Mouse (Mus musculus): ENCODE data around the gene Mecom. TPM values are rescaled to one million over a fixed set of nuclear protein-coding genes. Genes with fewer than 3 reads are reported as not detected.

Mecom gene
- polyA plus RNA-seq, 1 experiment from 2014 or later = 13.0 TPM

DNA sequence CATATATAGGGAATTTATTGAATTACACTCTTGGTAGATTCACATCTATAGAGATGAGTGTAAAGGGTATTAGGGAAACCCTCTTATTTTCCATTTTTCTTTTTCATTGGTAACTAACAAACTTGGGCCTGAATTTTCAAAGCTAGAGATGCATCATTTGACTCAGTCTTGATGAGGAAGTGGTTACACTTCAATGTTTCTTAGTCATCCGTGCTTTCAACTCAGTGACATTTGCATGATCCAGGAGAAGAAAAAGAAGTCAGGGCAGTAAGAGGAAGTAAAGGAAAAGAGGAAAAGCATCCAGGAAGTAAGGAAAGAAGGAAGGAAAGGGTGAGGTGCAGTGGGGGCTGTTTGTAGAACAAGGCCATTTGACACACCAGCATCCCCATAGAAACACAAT, 556.3 kb downstream of the Mecom start:
- Histone ChIP-seq H3K9me3 (ENCODE audit: control insufficient read depth, low read length) (no peaks in the 10 kb centered on the region), H3K9ac (ENCODE audit: low read depth, low read length) (no peak overlapping the region), H3K27me3 (replicated peaks; ENCODE audit: control insufficient read depth, insufficient read depth, low read length) (no peaks in the 10 kb centered on the region), H3K4me2 (ENCODE audit: low read depth, low read length) (no peak overlapping the region), H3K36me3 (ENCODE audit: control insufficient read depth, insufficient read depth, low read length) (no peaks in the 10 kb centered on the region), H3K27ac (replicated peaks; ENCODE audit: low read depth, low read length) (no peak overlapping the region), H3K4me1 (ENCODE audit: control insufficient read depth, insufficient read depth, low read length) (no peaks in the 10 kb centered on the region), H3K4me3 (ENCODE audit: low read depth, low read length) (no peak overlapping the region)
- WGBS = 77% methylated on average over 1 of the region's 1 CpGs
- ATAC-seq (ENCODE audit: low read depth) (no peak), DNase-seq (ENCODE audit: low spot score) (no peak)

DNA sequence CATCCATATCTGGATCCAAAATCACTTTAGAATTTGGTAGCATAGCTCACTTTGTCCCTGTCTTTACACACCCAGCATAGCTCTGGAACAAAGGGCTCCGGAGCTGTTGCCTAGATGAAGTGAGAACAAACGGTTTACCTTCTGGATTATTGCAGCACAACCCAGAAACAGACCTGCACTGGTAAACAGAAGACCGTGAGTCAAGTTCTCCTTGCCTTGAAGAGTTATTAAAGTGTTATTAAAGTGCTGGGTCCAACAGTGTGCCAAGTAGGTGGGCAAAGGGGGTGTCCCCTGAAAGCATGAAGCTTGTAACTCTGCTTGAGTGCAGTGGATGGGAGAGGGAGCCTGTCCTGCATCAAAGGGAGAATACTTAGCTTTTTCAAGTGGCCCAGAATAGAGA, 563.4 kb downstream of the Mecom start:
- H3K9ac ChIP-seq (ENCODE audit: low read depth, low read length) = no peak overlapping the region
- no peak overlapping the region for H3K27ac ChIP-seq (replicated peaks; ENCODE audit: low read depth, low read length)
- no peaks in the 10 kb centered on the region for H3K36me3 ChIP-seq (ENCODE audit: control insufficient read depth, insufficient read depth, low read length)
- no peak for DNase-seq (ENCODE audit: low spot score)
- no peak for ATAC-seq (ENCODE audit: low read depth)
- no peaks in the 10 kb centered on the region for H3K27me3 ChIP-seq (replicated peaks; ENCODE audit: control insufficient read depth, insufficient read depth, low read length)
- no peak overlapping the region for H3K4me3 ChIP-seq (ENCODE audit: low read depth, low read length)
- H3K4me1 ChIP-seq (ENCODE audit: control insufficient read depth, insufficient read depth, low read length) = no peaks in the 10 kb centered on the region
- 88% methylated on average over 3 of the region's 3 CpGs for WGBS
- H3K9me3 ChIP-seq (ENCODE audit: control insufficient read depth, low read length) = no peaks in the 10 kb centered on the region
- no peak overlapping the region for H3K4me2 ChIP-seq (ENCODE audit: low read depth, low read length)

DNA sequence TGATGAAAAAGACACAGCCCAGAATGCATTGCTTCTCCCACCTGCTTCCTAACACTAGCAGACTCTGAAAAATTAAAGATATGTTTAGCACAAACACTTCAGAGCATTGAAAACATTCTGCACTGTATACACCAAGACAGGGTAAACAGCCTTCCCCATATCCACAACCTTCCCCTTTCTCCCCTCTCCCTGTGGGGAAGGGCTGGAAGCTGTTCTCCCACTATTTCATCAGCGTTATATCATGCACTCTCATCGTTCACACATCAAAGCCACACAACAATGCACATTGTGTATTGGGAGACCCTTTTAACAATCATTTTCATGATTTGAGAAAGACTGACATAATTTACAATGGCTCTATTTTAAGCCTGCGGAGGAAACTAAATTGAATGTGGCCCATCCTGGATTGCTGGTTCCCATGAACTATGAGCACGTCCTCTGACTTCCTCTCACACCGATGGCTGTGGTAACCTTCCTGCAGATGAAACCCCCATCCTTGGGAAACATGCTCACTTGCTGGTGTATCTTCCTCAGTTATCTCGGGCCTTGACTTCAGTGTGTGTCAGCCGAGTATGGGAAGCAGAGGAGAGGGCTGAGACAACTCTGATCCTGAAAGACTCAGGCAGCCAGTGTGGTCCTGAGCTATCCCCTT, 566.4 kb downstream of the Mecom start:
- 68% methylated on average over 7 of the region's 7 CpGs for WGBS
- no peak overlapping the region for H3K9ac ChIP-seq (ENCODE audit: low read depth, low read length)
- H3K4me1 ChIP-seq (ENCODE audit: control insufficient read depth, insufficient read depth, low read length) = no peaks in the 10 kb centered on the region
- H3K4me2 ChIP-seq (ENCODE audit: low read depth, low read length) = no peak overlapping the region
- no peak overlapping the region for H3K27ac ChIP-seq (replicated peaks; ENCODE audit: low read depth, low read length)
- no peaks in the 10 kb centered on the region for H3K36me3 ChIP-seq (ENCODE audit: control insufficient read depth, insufficient read depth, low read length)
- ATAC-seq (ENCODE audit: low read depth) = no peak
- no peaks in the 10 kb centered on the region for H3K9me3 ChIP-seq (ENCODE audit: control insufficient read depth, low read length)
- H3K27me3 ChIP-seq (replicated peaks; ENCODE audit: control insufficient read depth, insufficient read depth, low read length) = no peaks in the 10 kb centered on the region
- DNase-seq (ENCODE audit: low spot score) = no peak
- H3K4me3 ChIP-seq (ENCODE audit: low read depth, low read length) = no peak overlapping the region

DNA sequence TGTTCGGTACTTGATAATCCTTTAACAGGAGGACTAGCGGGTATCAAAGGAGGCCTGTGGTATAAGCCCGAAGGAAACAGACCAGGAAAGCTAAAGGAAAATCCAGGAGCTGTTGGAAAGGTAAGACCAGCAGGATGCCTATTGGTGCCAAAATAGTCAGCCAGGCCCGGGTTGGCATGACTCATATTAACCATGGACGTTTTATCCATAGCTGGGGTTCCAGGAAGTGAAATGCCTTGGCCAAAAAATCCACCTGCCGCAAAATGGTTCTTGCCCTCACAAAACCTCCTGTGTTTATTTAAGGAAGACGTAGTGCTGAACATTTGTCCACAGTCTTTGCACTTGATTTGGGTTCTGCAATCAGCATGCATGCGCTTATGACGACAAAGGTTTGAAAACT, 567.3 kb downstream of the Mecom start:
- no peaks in the 10 kb centered on the region for H3K27me3 ChIP-seq (replicated peaks; ENCODE audit: control insufficient read depth, insufficient read depth, low read length)
- H3K4me3 ChIP-seq (ENCODE audit: low read depth, low read length) = no peak overlapping the region
- 90% methylated on average over 9 of the region's 9 CpGs for WGBS
- H3K9me3 ChIP-seq (ENCODE audit: control insufficient read depth, low read length) = no peaks in the 10 kb centered on the region
- no peak overlapping the region for H3K4me2 ChIP-seq (ENCODE audit: low read depth, low read length)
- DNase-seq (ENCODE audit: low spot score) (no peak), ATAC-seq (ENCODE audit: low read depth) (no peak)
- H3K4me1 ChIP-seq (ENCODE audit: control insufficient read depth, insufficient read depth, low read length) = no peaks in the 10 kb centered on the region
- H3K9ac ChIP-seq (ENCODE audit: low read depth, low read length) = no peak overlapping the region
- no peaks in the 10 kb centered on the region for H3K36me3 ChIP-seq (ENCODE audit: control insufficient read depth, insufficient read depth, low read length)
- H3K27ac ChIP-seq (replicated peaks; ENCODE audit: low read depth, low read length) = no peak overlapping the region

DNA sequence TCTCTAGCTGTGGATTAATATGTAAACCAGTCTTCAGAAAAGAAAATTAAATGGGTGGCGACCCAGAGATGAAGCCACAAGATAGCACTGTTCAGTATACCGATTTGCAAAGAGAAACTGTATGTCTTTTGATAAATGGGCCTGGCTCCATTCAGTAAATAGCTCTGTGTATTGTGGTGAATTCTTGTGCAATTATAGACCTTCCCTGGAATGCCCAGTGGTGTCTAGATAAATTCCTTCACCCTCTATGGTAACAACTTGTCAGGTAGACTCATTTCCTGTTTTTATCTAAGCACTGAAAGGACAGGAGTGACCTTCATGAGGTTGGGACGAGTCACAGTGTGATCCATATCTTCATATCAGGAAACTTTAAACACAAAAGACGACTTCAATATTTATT, 571.2 kb downstream of the Mecom start:
- Histone ChIP-seq H3K36me3 (ENCODE audit: control insufficient read depth, insufficient read depth, low read length) (no peaks in the 10 kb centered on the region), H3K9me3 (ENCODE audit: control insufficient read depth, low read length) (no peaks in the 10 kb centered on the region), H3K27ac (replicated peaks; ENCODE audit: low read depth, low read length) (no peak overlapping the region), H3K9ac (ENCODE audit: low read depth, low read length) (no peak overlapping the region), H3K4me2 (ENCODE audit: low read depth, low read length) (no peak overlapping the region), H3K4me3 (ENCODE audit: low read depth, low read length) (no peak overlapping the region), H3K4me1 (ENCODE audit: control insufficient read depth, insufficient read depth, low read length) (no peaks in the 10 kb centered on the region), H3K27me3 (replicated peaks; ENCODE audit: control insufficient read depth, insufficient read depth, low read length) (no peaks in the 10 kb centered on the region)
- no peak for DNase-seq (ENCODE audit: low spot score)
- ATAC-seq (ENCODE audit: low read depth) = no peak
- 67% methylated on average over 4 of the region's 4 CpGs for WGBS

DNA sequence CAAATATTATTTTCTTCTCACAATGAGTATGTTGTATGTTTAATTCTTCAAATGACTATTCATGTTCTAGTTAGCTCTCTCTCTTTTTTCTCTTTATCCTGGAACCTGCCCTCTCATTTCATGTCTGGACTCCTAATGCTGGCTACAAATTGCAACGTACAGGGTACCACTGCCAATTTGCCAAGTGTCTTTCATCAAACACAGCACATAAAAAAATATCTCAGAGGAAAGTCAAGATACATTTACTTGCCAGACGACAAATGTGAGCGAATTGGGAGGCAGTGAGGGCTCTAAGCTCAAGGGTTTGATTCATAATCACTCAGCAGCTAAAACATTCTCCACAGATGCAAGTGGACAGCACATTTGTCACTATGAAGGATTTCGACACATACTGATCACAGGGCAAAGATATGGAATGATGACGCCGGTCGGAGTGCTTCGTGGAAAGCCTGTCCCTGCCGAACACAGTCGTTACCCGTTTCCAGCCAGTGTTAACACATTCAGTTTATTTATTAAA, 579.3 kb downstream of the Mecom start:
- H3K27ac ChIP-seq (replicated peaks; ENCODE audit: low read depth, low read length) = no peak overlapping the region
- no peaks in the 10 kb centered on the region for H3K4me1 ChIP-seq (ENCODE audit: control insufficient read depth, insufficient read depth, low read length)
- H3K36me3 ChIP-seq (ENCODE audit: control insufficient read depth, insufficient read depth, low read length) = no peaks in the 10 kb centered on the region
- no peaks in the 10 kb centered on the region for H3K27me3 ChIP-seq (replicated peaks; ENCODE audit: control insufficient read depth, insufficient read depth, low read length)
- no peak overlapping the region for H3K4me3 ChIP-seq (ENCODE audit: low read depth, low read length)
- H3K9ac ChIP-seq (ENCODE audit: low read depth, low read length) = no peak overlapping the region
- H3K9me3 ChIP-seq (ENCODE audit: control insufficient read depth, low read length) = no peaks in the 10 kb centered on the region
- no peak overlapping the region for H3K4me2 ChIP-seq (ENCODE audit: low read depth, low read length)
- 81% methylated on average over 11 of the region's 11 CpGs for WGBS
- ATAC-seq (ENCODE audit: low read depth) = no peak
- no peak for DNase-seq (ENCODE audit: low spot score)

DNA sequence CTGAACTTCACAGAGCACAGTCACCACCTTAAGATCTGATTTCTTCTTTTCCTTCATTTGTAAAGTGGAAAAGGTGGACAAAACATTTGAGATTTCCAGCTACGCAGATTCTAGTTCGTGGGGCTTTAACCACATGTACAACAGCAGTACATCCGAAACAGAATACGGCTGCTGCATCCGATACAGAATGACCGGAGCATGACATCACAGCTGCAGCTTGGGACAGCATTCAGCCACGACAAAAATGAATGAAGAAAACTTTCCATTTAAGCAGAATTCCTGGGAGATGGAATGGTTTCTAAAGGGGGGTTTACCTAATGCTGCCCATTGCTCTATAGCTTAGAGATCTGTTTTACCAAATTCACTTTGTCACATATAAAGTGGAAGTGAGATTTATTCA, 583.9 kb downstream of the Mecom start:
- H3K36me3 ChIP-seq (ENCODE audit: control insufficient read depth, insufficient read depth, low read length) = no peaks in the 10 kb centered on the region
- WGBS = 67% methylated on average over 7 of the region's 7 CpGs
- no peak for DNase-seq (ENCODE audit: low spot score)

DNA sequence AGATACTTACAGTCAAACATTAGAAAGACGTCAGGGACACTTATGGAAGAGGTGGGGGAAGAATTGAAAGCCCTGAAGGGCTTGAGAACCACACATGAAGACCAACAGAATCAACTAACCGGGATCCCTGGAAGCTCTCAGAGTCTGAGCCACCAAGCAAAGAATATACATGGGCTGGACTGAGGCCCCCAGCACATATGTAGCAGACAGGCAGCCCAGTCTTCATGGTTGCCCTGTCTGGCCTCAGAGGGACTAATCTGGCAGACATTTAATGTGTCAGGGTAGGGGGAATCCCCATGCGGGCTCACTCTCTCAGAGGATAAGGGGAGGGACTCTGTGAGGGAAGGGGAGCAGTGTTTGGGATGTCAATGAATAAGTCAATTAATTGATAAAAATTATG, 584.4 kb downstream of the Mecom start:
- H3K4me3 ChIP-seq (ENCODE audit: low read depth, low read length) = no peak overlapping the region
- no peaks in the 10 kb centered on the region for H3K36me3 ChIP-seq (ENCODE audit: control insufficient read depth, insufficient read depth, low read length)
- H3K27me3 ChIP-seq (replicated peaks; ENCODE audit: control insufficient read depth, insufficient read depth, low read length) = no peaks in the 10 kb centered on the region
- no peaks in the 10 kb centered on the region; the same call in 1 of the 2 replicates for H3K4me1 ChIP-seq (ENCODE audit: control insufficient read depth, insufficient read depth, low read length)
- no peak overlapping the region for H3K27ac ChIP-seq (replicated peaks; ENCODE audit: low read depth, low read length)
- WGBS = 63% methylated on average over 3 of the region's 3 CpGs
- no peak for ATAC-seq (ENCODE audit: low read depth)
- no peak overlapping the region for H3K9ac ChIP-seq (ENCODE audit: low read depth, low read length)
- H3K4me2 ChIP-seq (ENCODE audit: low read depth, low read length) = no peak overlapping the region
- no peak for DNase-seq (ENCODE audit: low spot score)
- no peaks in the 10 kb centered on the region for H3K9me3 ChIP-seq (ENCODE audit: control insufficient read depth, low read length)

More for the DNA sequence above, 583.9 kb downstream of the Mecom start:
- no peak overlapping the region for H3K27ac ChIP-seq (replicated peaks; ENCODE audit: low read depth, low read length)
- H3K4me3 ChIP-seq (ENCODE audit: low read depth, low read length) = no peak overlapping the region
- H3K9ac ChIP-seq (ENCODE audit: low read depth, low read length) = no peak overlapping the region
- no peak for ATAC-seq (ENCODE audit: low read depth)
- no peaks in the 10 kb centered on the region for H3K9me3 ChIP-seq (ENCODE audit: control insufficient read depth, low read length)
- no peak overlapping the region for H3K4me2 ChIP-seq (ENCODE audit: low read depth, low read length)
- H3K4me1 ChIP-seq (ENCODE audit: control insufficient read depth, insufficient read depth, low read length) = no peaks in the 10 kb centered on the region; the same call in 1 of the 2 replicates
- H3K27me3 ChIP-seq (replicated peaks; ENCODE audit: control insufficient read depth, insufficient read depth, low read length) = no peaks in the 10 kb centered on the region

DNA sequence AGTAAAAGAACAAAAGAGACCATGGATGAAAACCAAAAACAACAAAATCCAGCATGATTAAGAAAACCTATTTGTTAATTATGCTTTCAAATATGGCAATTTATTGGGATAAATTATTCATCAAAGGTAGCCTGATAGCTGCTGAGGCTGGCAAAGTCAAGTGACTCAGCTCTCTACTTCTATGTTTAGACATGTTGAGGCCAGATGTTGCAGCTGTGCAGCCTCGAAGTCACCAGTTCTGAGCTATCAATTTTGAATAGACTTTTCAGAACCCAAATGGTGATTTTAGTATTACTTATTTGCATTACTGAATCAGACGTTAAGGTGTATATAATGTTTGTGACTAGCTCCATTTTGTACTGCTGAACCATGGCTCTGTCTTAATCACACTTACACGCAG, 588.8 kb downstream of the Mecom start:
- DNase-seq (ENCODE audit: low spot score) = no peak
- ATAC-seq (ENCODE audit: low read depth) = no peak
- no peak overlapping the region for H3K4me2 ChIP-seq (ENCODE audit: low read depth, low read length)
- no peak overlapping the region for H3K4me3 ChIP-seq (ENCODE audit: low read depth, low read length)
- H3K9ac ChIP-seq (ENCODE audit: low read depth, low read length) = no peak overlapping the region
- no peaks in the 10 kb centered on the region for H3K36me3 ChIP-seq (ENCODE audit: control insufficient read depth, insufficient read depth, low read length)
- no peaks in the 10 kb centered on the region for H3K9me3 ChIP-seq (ENCODE audit: control insufficient read depth, low read length)
- H3K27me3 ChIP-seq (replicated peaks; ENCODE audit: control insufficient read depth, insufficient read depth, low read length) = no peaks in the 10 kb centered on the region
- no peak overlapping the region for H3K27ac ChIP-seq (replicated peaks; ENCODE audit: low read depth, low read length)
- 51% methylated on average over 3 of the region's 3 CpGs for WGBS
- no peaks in the 10 kb centered on the region; the same call in 1 of the 2 replicates for H3K4me1 ChIP-seq (ENCODE audit: control insufficient read depth, insufficient read depth, low read length)

Data from embryonic facial prominence, embryonic 14.5 days (tissue).